Mouse (Mus musculus) hindbrain, postnatal 0 days (tissue): ENCODE measurements at regions not wholly inside any gene's neighbourhood (a gene's known extent, or its start where the extent isn't known, plus 50 kb on each side); places are given as distances from the start of the nearest gene placed in this dataset.

ENCODE experiments used
- ATAC-seq: fragments of 200-750 bp; cut with Nextera tagmentation; 2 replicates; pipeline ENCODE4 v1.8.0; 2017; ENCODE audit warnings: mild to moderate bottlenecking, moderate TSS enrichment, moderate library complexity
- DNase-seq: peaks from one replicate; pipeline ENCODE4 v3.0.0-alpha.2; 2015; ENCODE audit warnings: low spot score
- H3K27ac ChIP-seq: fragments of 300-500 bp; sonication (generic); 2 replicates; pipeline ENCODE4 v1.5.1; 2014; ENCODE audit warnings: mild to moderate bottlenecking
- H3K27me3 ChIP-seq: fragments of 300-500 bp; sonication (generic); 2 replicates; pipeline ENCODE4 v1.6.1; 2014; ENCODE audit warnings: low read length, mixed read lengths; ENCODE audit not compliant: insufficient read depth
- H3K36me3 ChIP-seq: fragments of 300-500 bp; sonication (generic); 2 replicates; pipeline ENCODE4 v1.6.1; 2014; ENCODE audit warnings: low read length, mixed read lengths; ENCODE audit not compliant: insufficient read depth
- H3K4me1 ChIP-seq: fragments of 300-500 bp; sonication (generic); 2 replicates; pipeline ENCODE4 v1.6.1; 2014; ENCODE audit warnings: antibody characterized with exemption, low read length, mixed read lengths; ENCODE audit not compliant: insufficient read depth
- H3K4me2 ChIP-seq: fragments of 300-500 bp; sonication (generic); 2 replicates; pipeline ENCODE4 v1.6.1; 2014; ENCODE audit warnings: low read depth, mild to moderate bottlenecking, low read length, moderate library complexity, mixed read lengths
- H3K4me3 ChIP-seq: fragments of 300-500 bp; sonication (generic); 2 replicates; pipeline ENCODE4 v1.5.1; 2014; ENCODE audit warnings: low read length
- H3K9ac ChIP-seq: fragments of 300-500 bp; sonication (generic); replicated peaks from 2 replicates; pipeline ENCODE4 v1.6.1; 2014; ENCODE audit warnings: mild to moderate bottlenecking, low read length, moderate library complexity, mixed read lengths
- H3K9me3 ChIP-seq: fragments of 300-500 bp; sonication (generic); 2 replicates; pipeline ENCODE4 v1.6.1; 2016; ENCODE audit warnings: low read length, mixed read lengths
- CTCF ChIP-seq: IDR thresholded peaks from 2 replicates; pipeline ENCODE4 v1.5.1; 2016; ENCODE audit warnings: antibody characterized with exemption, control low read depth, low read depth
- WGBS: fragments of 180-500 bp; shearing (Covaris S2); extraction: QIAGEN DNeasy Blood & Tissue Kit; methylation state at CpG from one replicate; pipeline ENCODE4 v1.1.7; 2014; 5-methylcytosine and 5-hydroxymethylcytosine counted together

DNA sequence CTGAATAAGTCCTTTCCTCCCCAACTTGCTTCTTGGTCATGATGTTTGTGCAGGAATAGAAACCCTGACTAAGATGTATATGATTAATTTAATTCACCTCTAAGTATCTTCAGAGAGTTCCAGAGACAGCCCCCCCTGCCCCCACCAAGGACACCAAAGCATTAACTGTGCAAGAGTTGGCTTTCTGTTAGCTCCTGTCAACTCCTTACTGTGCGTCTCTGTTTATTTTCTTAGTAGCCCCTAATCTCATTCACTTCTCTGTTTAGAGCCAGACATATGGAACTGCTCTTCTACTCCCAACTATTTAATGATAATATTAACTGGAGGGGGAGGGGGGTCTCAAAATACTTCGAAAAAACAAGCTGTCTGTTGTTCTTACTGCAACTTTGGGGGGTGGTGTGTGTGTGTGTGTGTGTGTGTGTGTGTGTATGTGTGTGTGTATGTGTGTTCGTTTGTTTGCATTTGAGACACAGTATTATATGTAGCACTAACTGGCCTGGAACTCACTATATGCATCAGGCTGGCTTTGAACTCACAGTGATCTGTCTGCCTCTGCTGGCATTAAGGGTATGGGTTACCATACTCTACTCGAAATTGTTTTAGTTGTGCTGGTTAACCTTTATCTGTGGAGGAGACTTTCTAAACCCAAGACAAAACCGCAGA, 89.8 kb downstream of the Elovl4 start:
- H3K27ac ChIP-seq: no peak overlapping the region
- H3K36me3 ChIP-seq: no peaks in the 10 kb centered on the region
- H3K4me3 ChIP-seq: no peak overlapping the region
- WGBS: 70% methylated on average over 5 of the region's 5 CpGs
- no peaks in the 10 kb centered on the region for H3K4me1 ChIP-seq
- H3K27me3 ChIP-seq: no peaks in the 10 kb centered on the region
- no peak overlapping the region for H3K9ac ChIP-seq
- DNase-seq (no peak), ATAC-seq (no peak)
- no peak overlapping the region for H3K4me2 ChIP-seq
- no peak for TF ChIP-seq CTCF
- no peaks in the 10 kb centered on the region for H3K9me3 ChIP-seq

GRCm38 (mm10) chr9:83707361-83707760, 98.7 kb downstream of the Elovl4 start:
- Histone ChIP-seq H3K4me3 (no peak overlapping the region), H3K27ac (no peak overlapping the region), H3K4me2 (no peak overlapping the region), H3K4me1 (no peaks in the 10 kb centered on the region), H3K36me3 (no peaks in the 10 kb centered on the region), H3K27me3 (no peaks in the 10 kb centered on the region), H3K9me3 (no peaks in the 10 kb centered on the region), H3K9ac (no peak overlapping the region)
- 63% methylated on average over 3 of the region's 3 CpGs for WGBS
- no peak for TF ChIP-seq CTCF
- no peak for DNase-seq
- no peak for ATAC-seq

DNA sequence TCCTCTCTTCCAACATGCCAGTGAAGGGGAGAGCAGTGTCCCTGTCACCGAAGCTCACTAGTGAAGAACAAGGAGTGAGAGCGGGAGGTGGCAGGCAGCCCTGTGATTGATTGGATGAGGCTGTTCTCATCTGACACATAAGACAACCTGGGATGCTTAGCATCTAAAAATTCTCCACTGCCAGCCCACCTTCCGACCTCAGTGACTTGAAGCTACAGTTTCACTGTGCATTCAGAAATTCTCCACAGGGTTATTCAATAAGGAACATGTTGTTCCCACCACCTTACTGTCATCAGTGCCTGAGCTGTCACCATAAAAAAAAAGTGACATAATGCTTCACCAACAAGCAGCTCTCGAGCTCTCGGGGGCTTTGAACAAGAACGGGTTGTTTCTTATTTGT, 100.0 kb downstream of the Elovl4 start:
- no peaks in the 10 kb centered on the region for H3K9me3 ChIP-seq
- no peak overlapping the region for H3K27ac ChIP-seq
- WGBS: 73% methylated on average over 6 of the region's 6 CpGs
- no peak overlapping the region for H3K4me3 ChIP-seq
- no peak overlapping the region for H3K9ac ChIP-seq
- no peak for TF ChIP-seq CTCF
- H3K4me2 ChIP-seq: no peak overlapping the region
- ATAC-seq: no peak
- DNase-seq: no peak
- no peaks in the 10 kb centered on the region for H3K27me3 ChIP-seq
- no peaks in the 10 kb centered on the region for H3K4me1 ChIP-seq
- H3K36me3 ChIP-seq: no peaks in the 10 kb centered on the region

DNA sequence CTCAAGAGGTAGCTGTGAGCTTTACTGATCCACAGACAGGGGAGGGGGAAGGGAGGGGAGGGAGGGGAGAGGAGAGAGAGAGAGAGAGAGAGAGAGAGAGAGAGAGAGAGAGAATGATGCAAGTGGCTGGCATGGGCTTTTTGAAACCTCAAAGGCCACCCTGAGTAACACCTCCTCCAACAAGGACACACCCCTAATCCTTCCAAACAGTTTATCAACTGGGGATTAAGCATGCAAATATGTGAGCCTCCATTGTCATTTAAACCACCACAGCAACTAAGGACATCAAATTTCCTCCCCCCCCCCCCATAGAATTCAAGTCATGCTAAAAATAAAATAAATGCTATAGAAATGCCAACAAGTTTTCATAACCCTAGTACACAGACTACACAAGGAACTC, 101.9 kb downstream of the Elovl4 start:
- Histone ChIP-seq H3K36me3 (no peaks in the 10 kb centered on the region), H3K4me1 (no peaks in the 10 kb centered on the region), H3K4me2 (no peak overlapping the region), H3K9me3 (no peaks in the 10 kb centered on the region), H3K27me3 (no peaks in the 10 kb centered on the region), H3K27ac (no peak overlapping the region), H3K9ac (no peak overlapping the region), H3K4me3 (no peak overlapping the region)
- no peak for TF ChIP-seq CTCF
- no peak for DNase-seq
- no peak for ATAC-seq

- Histone ChIP-seq H3K4me3 (no peak overlapping the region), H3K27ac (no peak overlapping the region), H3K9me3 (no peaks in the 10 kb centered on the region), H3K27me3 (no peaks in the 10 kb centered on the region), H3K4me1 (no peaks in the 10 kb centered on the region), H3K9ac (no peak overlapping the region), H3K4me2 (no peak overlapping the region), H3K36me3 (no peaks in the 10 kb centered on the region)
- TF ChIP-seq CTCF: no peak
- ATAC-seq: no peak
- DNase-seq: no peak
- WGBS: 85% methylated on average over 7 of the region's 7 CpGs
Observed at GRCm38 (mm10) chr9:83700916-83701315, 105.2 kb downstream of the Elovl4 start.

- DNase-seq: no peak
- no peak overlapping the region for H3K9ac ChIP-seq
- H3K9me3 ChIP-seq: no peaks in the 10 kb centered on the region
- H3K4me2 ChIP-seq: no peak overlapping the region
- H3K4me1 ChIP-seq: no peaks in the 10 kb centered on the region
- 0 out of 2 replicates have a peak, but pooled peaks have one; percentile 32 for ATAC-seq
- H3K27me3 ChIP-seq: no peaks in the 10 kb centered on the region
- no peaks in the 10 kb centered on the region for H3K36me3 ChIP-seq
- TF ChIP-seq CTCF: no peak
- 73% methylated on average over 7 of the region's 7 CpGs for WGBS
- H3K27ac ChIP-seq: no peak overlapping the region
- no peak overlapping the region for H3K4me3 ChIP-seq
Observed at GRCm38 (mm10) chr9:83700056-83700455, 106.0 kb downstream of the Elovl4 start.

GRCm38 (mm10) chr9:83691332-83692198, 114.5 kb downstream of the Elovl4 start:
- ATAC-seq (peak; percentile 84), DNase-seq (peak; percentile 93)
- peak; percentile 81 for TF ChIP-seq CTCF
- WGBS: 17% methylated on average over 24 of the region's 24 CpGs
- Histone ChIP-seq H3K9me3 (no peaks in the 10 kb centered on the region), H3K36me3 (no peaks in the 10 kb centered on the region), H3K4me2 (peak overlapping the region; percentile 52), H3K9ac (0 out of 2 replicates have a peak overlapping the region, but pooled peaks have one; percentile 40), H3K4me3 (peak overlapping the region; percentile 35), H3K27me3 (no peaks in the 10 kb centered on the region), H3K4me1 (no peaks in the 10 kb centered on the region), H3K27ac (peak overlapping the region; percentile 26; the same call in 1 of the 2 replicates)
